Mouse (Mus musculus): Measurements from ENCODE around the gene Serpinh1. TPM values are rescaled to one million over a fixed set of nuclear protein-coding genes. Genes with fewer than 3 reads are reported as not detected.
A peak's percentile ranks its signal among the peaks of the same experiment; 100 is the strongest.

The Serpinh1 gene
- total and polyA plus RNA-seq, 2 experiments from 2014 or later = 161 to 214 TPM

GRCm38 (mm10) chr7:99393711-99394325 is 40.8 kb upstream of the Serpinh1 start:
- no peak for TF ChIP-seq CTCF (IDR thresholded peaks at IDR 0.05; ENCODE audit: low read depth)
- H3K9me3 ChIP-seq (ENCODE audit: low read length) = no peaks in the 10 kb centered on the region
- no peak overlapping the region for H3K9ac ChIP-seq (replicated peaks; ENCODE audit: low read length)
- DNase-seq (ENCODE audit: low spot score) = no peak
- H3K27me3 ChIP-seq (ENCODE audit: insufficient read depth, low read length) = no peaks in the 10 kb centered on the region
- 59% methylated on average over 13 of the region's 13 CpGs for WGBS
- 0 out of 2 replicates have a peak, but pooled peaks cover under 1% of the 10 kb centered on the region for H3K36me3 ChIP-seq (ENCODE audit: insufficient read depth, low read length)
- no peak overlapping the region for H3K27ac ChIP-seq
- ATAC-seq = no peak
- H3K4me1 ChIP-seq (ENCODE audit: insufficient read depth, low read length) = no peaks in the 10 kb centered on the region
- no peak overlapping the region for H3K4me3 ChIP-seq (ENCODE audit: low read length)
- H3K4me2 ChIP-seq (ENCODE audit: low read depth, low read length) = no peak overlapping the region

GRCm38 (mm10) chr7:99392696-99393095 is 39.7 kb upstream of the Serpinh1 start:
- Histone ChIP-seq H3K36me3 (ENCODE audit: insufficient read depth, low read length) (0 out of 2 replicates have a peak, but pooled peaks cover 4% of the 10 kb centered on the region), H3K4me1 (ENCODE audit: insufficient read depth, low read length) (no peaks in the 10 kb centered on the region), H3K9ac (replicated peaks; ENCODE audit: low read length) (no peak overlapping the region), H3K27ac (no peak overlapping the region), H3K4me3 (ENCODE audit: low read length) (no peak overlapping the region), H3K9me3 (ENCODE audit: low read length) (no peaks in the 10 kb centered on the region), H3K4me2 (ENCODE audit: low read depth, low read length) (no peak overlapping the region), H3K27me3 (ENCODE audit: insufficient read depth, low read length) (no peaks in the 10 kb centered on the region)
- DNase-seq (ENCODE audit: low spot score) (no peak), ATAC-seq (no peak)
- no peak for TF ChIP-seq CTCF (IDR thresholded peaks at IDR 0.05; ENCODE audit: low read depth)
- 72% methylated on average over 2 of the region's 2 CpGs for WGBS

- WGBS = 30% methylated on average over 4 of the region's 4 CpGs
- DNase-seq (ENCODE audit: low spot score) = no peak
- peaks cover 4% of the 10 kb centered on the region; the same call in 1 of the 2 replicates for H3K36me3 ChIP-seq (ENCODE audit: insufficient read depth, low read length)
- H3K9ac ChIP-seq (replicated peaks; ENCODE audit: low read length) = no peak overlapping the region
- no peaks in the 10 kb centered on the region for H3K9me3 ChIP-seq (ENCODE audit: low read length)
- no peak for TF ChIP-seq CTCF (IDR thresholded peaks at IDR 0.05; ENCODE audit: low read depth)
- no peak for ATAC-seq
- peaks cover 9% of the 10 kb centered on the region; the same call in 1 of the 2 replicates for H3K4me1 ChIP-seq (ENCODE audit: insufficient read depth, low read length)
- H3K4me2 ChIP-seq (ENCODE audit: low read depth, low read length) = no peak overlapping the region
- H3K27ac ChIP-seq = no peak overlapping the region
- no peak overlapping the region for H3K4me3 ChIP-seq (ENCODE audit: low read length)
- no peaks in the 10 kb centered on the region for H3K27me3 ChIP-seq (ENCODE audit: insufficient read depth, low read length)
These were observed 37.5 kb upstream of the Serpinh1 start for GRCm38 (mm10) chr7:99390559-99390958.

GRCm38 (mm10) chr7:99387356-99387755 is 34.3 kb upstream of the Serpinh1 start:
- no peak for ATAC-seq
- no peaks in the 10 kb centered on the region for H3K27me3 ChIP-seq (ENCODE audit: insufficient read depth, low read length)
- H3K4me3 ChIP-seq (ENCODE audit: low read length) = no peak overlapping the region
- H3K27ac ChIP-seq = no peak overlapping the region
- no peak for TF ChIP-seq CTCF (IDR thresholded peaks at IDR 0.05; ENCODE audit: low read depth)
- WGBS = 84% methylated on average over 5 of the region's 5 CpGs
- no peak for DNase-seq (ENCODE audit: low spot score)
- peaks cover 4% of the 10 kb centered on the region; the same call in 1 of the 2 replicates for H3K36me3 ChIP-seq (ENCODE audit: insufficient read depth, low read length)
- H3K4me2 ChIP-seq (ENCODE audit: low read depth, low read length) = no peak overlapping the region
- H3K4me1 ChIP-seq (ENCODE audit: insufficient read depth, low read length) = peaks cover 29% of the 10 kb centered on the region
- H3K9me3 ChIP-seq (ENCODE audit: low read length) = no peaks in the 10 kb centered on the region
- no peak overlapping the region for H3K9ac ChIP-seq (replicated peaks; ENCODE audit: low read length)

- H3K4me3 ChIP-seq (ENCODE audit: low read length) = no peak overlapping the region
- no peak for DNase-seq (ENCODE audit: low spot score)
- H3K27me3 ChIP-seq (ENCODE audit: insufficient read depth, low read length) = no peaks in the 10 kb centered on the region
- H3K4me2 ChIP-seq (ENCODE audit: low read depth, low read length) = no peak overlapping the region
- peaks cover 29% of the 10 kb centered on the region for H3K4me1 ChIP-seq (ENCODE audit: insufficient read depth, low read length)
- H3K9me3 ChIP-seq (ENCODE audit: low read length) = no peaks in the 10 kb centered on the region
- WGBS = 87% methylated on average over 4 of the region's 4 CpGs
- H3K36me3 ChIP-seq (ENCODE audit: insufficient read depth, low read length) = peaks cover 4% of the 10 kb centered on the region; the same call in 1 of the 2 replicates
- H3K9ac ChIP-seq (replicated peaks; ENCODE audit: low read length) = no peak overlapping the region
- no peak for ATAC-seq
- no peak for TF ChIP-seq CTCF (IDR thresholded peaks at IDR 0.05; ENCODE audit: low read depth)
- H3K27ac ChIP-seq = no peak overlapping the region
These were observed 33.8 kb upstream of the Serpinh1 start for GRCm38 (mm10) chr7:99386811-99387210.

- no peak overlapping the region for H3K9ac ChIP-seq (replicated peaks; ENCODE audit: low read length)
- peaks cover 4% of the 10 kb centered on the region; the same call in 1 of the 2 replicates for H3K36me3 ChIP-seq (ENCODE audit: insufficient read depth, low read length)
- H3K27me3 ChIP-seq (ENCODE audit: insufficient read depth, low read length) = no peaks in the 10 kb centered on the region
- WGBS = 42% methylated on average over 5 of the region's 5 CpGs
- no peak for TF ChIP-seq CTCF (IDR thresholded peaks at IDR 0.05; ENCODE audit: low read depth)
- ATAC-seq (no peak), DNase-seq (ENCODE audit: low spot score) (peak; percentile 44)
- H3K4me2 ChIP-seq (ENCODE audit: low read depth, low read length) = no peak overlapping the region
- no peak overlapping the region for H3K27ac ChIP-seq
- H3K4me1 ChIP-seq (ENCODE audit: insufficient read depth, low read length) = peaks cover 29% of the 10 kb centered on the region
- H3K4me3 ChIP-seq (ENCODE audit: low read length) = no peak overlapping the region
- no peaks in the 10 kb centered on the region for H3K9me3 ChIP-seq (ENCODE audit: low read length)
These were observed 33.0 kb upstream of the Serpinh1 start for GRCm38 (mm10) chr7:99386030-99386429.

- 11% methylated on average over 4 of the region's 4 CpGs for WGBS
- H3K4me2 ChIP-seq (ENCODE audit: low read depth, low read length) = peak overlapping the region; percentile 94
- DNase-seq (ENCODE audit: low spot score) (no peak), ATAC-seq (no peak)
- peak overlapping the region; percentile 29; the same call in 1 of the 2 replicates for H3K9ac ChIP-seq (replicated peaks; ENCODE audit: low read length)
- H3K4me3 ChIP-seq (ENCODE audit: low read length) = peak overlapping the region; percentile 75
- peaks cover 4% of the 10 kb centered on the region; the same call in 1 of the 2 replicates for H3K36me3 ChIP-seq (ENCODE audit: insufficient read depth, low read length)
- H3K4me1 ChIP-seq (ENCODE audit: insufficient read depth, low read length) = peaks cover 29% of the 10 kb centered on the region
- H3K27me3 ChIP-seq (ENCODE audit: insufficient read depth, low read length) = no peaks in the 10 kb centered on the region
- no peaks in the 10 kb centered on the region for H3K9me3 ChIP-seq (ENCODE audit: low read length)
- peak; percentile 36; the same call in 1 of the 2 replicates for TF ChIP-seq CTCF (IDR thresholded peaks at IDR 0.05; ENCODE audit: low read depth)
- H3K27ac ChIP-seq = peak overlapping the region; percentile 16; the same call in 1 of the 2 replicates
These were observed 31.1 kb upstream of the Serpinh1 start for GRCm38 (mm10) chr7:99384101-99384611.
